Mouse (Mus musculus): ENCODE results near the gene Tsc22d1. TPM values are rescaled to one million over a fixed set of nuclear protein-coding genes. Genes with fewer than 3 reads are reported as not detected.

Tsc22d1 gene
- polyA plus RNA-seq, 1 experiment from 2014 or later = 382 TPM

GRCm38 (mm10) chr14:76473404-76473803 lies 58.6 kb downstream of the Tsc22d1 start:
- WGBS = 3% methylated on average over 2 of the region's 2 CpGs
- Histone ChIP-seq H3K27ac (replicated peaks in 1 of 2; ENCODE audit: control insufficient read depth in 1 of 2, insufficient read depth in 1 of 2, low read depth in 2 of 2, low read length in 2 of 2) (no peak overlapping the region), H3K4me1 (ENCODE audit: control insufficient read depth in 2 of 2, insufficient read depth in 2 of 2, low read length in 2 of 2) (peaks cover 8 to 23% of the 10 kb centered on the region in 2 experiments; a peak in 3 of 4 replicates), H3K36me3 (ENCODE audit: control insufficient read depth, insufficient read depth, low read length) (no peaks in the 10 kb centered on the region), H3K27me3 (ENCODE audit: control insufficient read depth, insufficient read depth, low read length) (no peaks in the 10 kb centered on the region), H3K4me2 (ENCODE audit: low read length) (no peak overlapping the region), H3K9ac (ENCODE audit: low read length) (no peak overlapping the region), H3K9me3 (ENCODE audit: control insufficient read depth, low read length) (no peaks in the 10 kb centered on the region), H3K4me3 (ENCODE audit: control insufficient read depth in 1 of 2, insufficient read depth in 1 of 2, low read depth in 1 of 2, low read length in 2 of 2) (no peak overlapping the region)
- ATAC-seq (ENCODE audit: insufficient number of reproducible peaks, insufficient read depth, low FRiP score, low read depth) = no peak

GRCm38 (mm10) chr14:76474165-76474564 lies 59.4 kb downstream of the Tsc22d1 start:
- no peaks in the 10 kb centered on the region for H3K9me3 ChIP-seq (ENCODE audit: control insufficient read depth, low read length)
- H3K4me3 ChIP-seq (ENCODE audit: control insufficient read depth in 1 of 2, insufficient read depth in 1 of 2, low read depth in 1 of 2, low read length in 2 of 2) = no peak overlapping the region
- H3K9ac ChIP-seq (ENCODE audit: low read length) = no peak overlapping the region
- H3K36me3 ChIP-seq (ENCODE audit: control insufficient read depth, insufficient read depth, low read length) = no peaks in the 10 kb centered on the region
- peaks cover 10 to 26% of the 10 kb centered on the region in 2 experiments; a peak in 3 of 4 replicates for H3K4me1 ChIP-seq (ENCODE audit: control insufficient read depth in 2 of 2, insufficient read depth in 2 of 2, low read length in 2 of 2)
- no peak overlapping the region for H3K27ac ChIP-seq (replicated peaks in 1 of 2; ENCODE audit: control insufficient read depth in 1 of 2, insufficient read depth in 1 of 2, low read depth in 2 of 2, low read length in 2 of 2)
- 47% methylated on average over 1 of the region's 1 CpGs for WGBS
- H3K27me3 ChIP-seq (ENCODE audit: control insufficient read depth, insufficient read depth, low read length) = no peaks in the 10 kb centered on the region
- H3K4me2 ChIP-seq (ENCODE audit: low read length) = no peak overlapping the region
- ATAC-seq (ENCODE audit: insufficient number of reproducible peaks, insufficient read depth, low FRiP score, low read depth) = no peak

- H3K27ac ChIP-seq (replicated peaks in 1 of 2; ENCODE audit: control insufficient read depth in 1 of 2, insufficient read depth in 1 of 2, low read depth in 2 of 2, low read length in 2 of 2) = no peak overlapping the region
- H3K9ac ChIP-seq (ENCODE audit: low read length) = no peak overlapping the region
- no peak for ATAC-seq (ENCODE audit: insufficient number of reproducible peaks, insufficient read depth, low FRiP score, low read depth)
- no peak overlapping the region for H3K4me3 ChIP-seq (ENCODE audit: control insufficient read depth in 1 of 2, insufficient read depth in 1 of 2, low read depth in 1 of 2, low read length in 2 of 2)
- no peaks in the 10 kb centered on the region for H3K27me3 ChIP-seq (ENCODE audit: control insufficient read depth, insufficient read depth, low read length)
- no peaks in the 10 kb centered on the region for H3K9me3 ChIP-seq (ENCODE audit: control insufficient read depth, low read length)
- peaks cover 7 to 24% of the 10 kb centered on the region in 2 experiments; a peak in 3 of 4 replicates for H3K4me1 ChIP-seq (ENCODE audit: control insufficient read depth in 2 of 2, insufficient read depth in 2 of 2, low read length in 2 of 2)
- no peaks in the 10 kb centered on the region for H3K36me3 ChIP-seq (ENCODE audit: control insufficient read depth, insufficient read depth, low read length)
- no peak overlapping the region for H3K4me2 ChIP-seq (ENCODE audit: low read length)
- 36% methylated on average over 4 of the region's 4 CpGs for WGBS
Observed at GRCm38 (mm10) chr14:76476770-76477169, 62.0 kb downstream of the Tsc22d1 start.

GRCm38 (mm10) chr14:76478076-76478475 lies 63.3 kb downstream of the Tsc22d1 start:
- H3K9ac ChIP-seq (ENCODE audit: low read length) = no peak overlapping the region
- no peaks in the 10 kb centered on the region for H3K27me3 ChIP-seq (ENCODE audit: control insufficient read depth, insufficient read depth, low read length)
- H3K27ac ChIP-seq (replicated peaks in 1 of 2; ENCODE audit: control insufficient read depth in 1 of 2, insufficient read depth in 1 of 2, low read depth in 2 of 2, low read length in 2 of 2) = no peak overlapping the region
- H3K9me3 ChIP-seq (ENCODE audit: control insufficient read depth, low read length) = no peaks in the 10 kb centered on the region
- H3K4me3 ChIP-seq (ENCODE audit: control insufficient read depth in 1 of 2, insufficient read depth in 1 of 2, low read depth in 1 of 2, low read length in 2 of 2) = no peak overlapping the region
- no peak for ATAC-seq (ENCODE audit: insufficient number of reproducible peaks, insufficient read depth, low FRiP score, low read depth)
- H3K4me2 ChIP-seq (ENCODE audit: low read length) = no peak overlapping the region
- 65% methylated on average over 2 of the region's 2 CpGs for WGBS
- peaks cover 2 to 17% of the 10 kb centered on the region in 2 experiments; a peak in 3 of 4 replicates for H3K4me1 ChIP-seq (ENCODE audit: control insufficient read depth in 2 of 2, insufficient read depth in 2 of 2, low read length in 2 of 2)
- no peaks in the 10 kb centered on the region for H3K36me3 ChIP-seq (ENCODE audit: control insufficient read depth, insufficient read depth, low read length)

- Histone ChIP-seq H3K27ac (replicated peaks in 1 of 2; ENCODE audit: control insufficient read depth in 1 of 2, insufficient read depth in 1 of 2, low read depth in 2 of 2, low read length in 2 of 2) (no peak overlapping the region), H3K4me2 (ENCODE audit: low read length) (no peak overlapping the region), H3K9me3 (ENCODE audit: control insufficient read depth, low read length) (no peaks in the 10 kb centered on the region), H3K36me3 (ENCODE audit: control insufficient read depth, insufficient read depth, low read length) (no peaks in the 10 kb centered on the region), H3K9ac (ENCODE audit: low read length) (no peak overlapping the region), H3K27me3 (ENCODE audit: control insufficient read depth, insufficient read depth, low read length) (no peaks in the 10 kb centered on the region), H3K4me3 (ENCODE audit: control insufficient read depth in 1 of 2, insufficient read depth in 1 of 2, low read depth in 1 of 2, low read length in 2 of 2) (no peak overlapping the region), H3K4me1 (ENCODE audit: control insufficient read depth in 2 of 2, insufficient read depth in 2 of 2, low read length in 2 of 2) (peaks cover 2 to 17% of the 10 kb centered on the region in 2 experiments; a peak in 3 of 4 replicates)
- WGBS = 36% methylated on average over 6 of the region's 6 CpGs
- ATAC-seq (ENCODE audit: insufficient number of reproducible peaks, insufficient read depth, low FRiP score, low read depth) = no peak
Observed at GRCm38 (mm10) chr14:76478616-76479015, 63.9 kb downstream of the Tsc22d1 start.

- Histone ChIP-seq H3K36me3 (ENCODE audit: control insufficient read depth, insufficient read depth, low read length) (no peaks in the 10 kb centered on the region), H3K9ac (ENCODE audit: low read length) (no peak overlapping the region), H3K4me1 (ENCODE audit: control insufficient read depth in 2 of 2, insufficient read depth in 2 of 2, low read length in 2 of 2) (peaks cover 2 to 17% of the 10 kb centered on the region in 2 experiments; a peak in 3 of 4 replicates), H3K4me2 (ENCODE audit: low read length) (peak overlapping the region; percentile 48), H3K27me3 (ENCODE audit: control insufficient read depth, insufficient read depth, low read length) (no peaks in the 10 kb centered on the region), H3K27ac (replicated peaks in 1 of 2; ENCODE audit: control insufficient read depth in 1 of 2, insufficient read depth in 1 of 2, low read depth in 2 of 2, low read length in 2 of 2) (no peak overlapping the region), H3K9me3 (ENCODE audit: control insufficient read depth, low read length) (no peaks in the 10 kb centered on the region), H3K4me3 (ENCODE audit: control insufficient read depth in 1 of 2, insufficient read depth in 1 of 2, low read depth in 1 of 2, low read length in 2 of 2) (no peak overlapping the region)
- 15% methylated on average over 6 of the region's 6 CpGs for WGBS
- no peak for ATAC-seq (ENCODE audit: insufficient number of reproducible peaks, insufficient read depth, low FRiP score, low read depth)
Observed at GRCm38 (mm10) chr14:76479867-76480266, 65.1 kb downstream of the Tsc22d1 start.

- ATAC-seq (ENCODE audit: insufficient number of reproducible peaks, insufficient read depth, low FRiP score, low read depth) = no peak
- Histone ChIP-seq H3K9ac (ENCODE audit: low read length) (no peak overlapping the region), H3K4me3 (ENCODE audit: control insufficient read depth in 1 of 2, insufficient read depth in 1 of 2, low read depth in 1 of 2, low read length in 2 of 2) (no peak overlapping the region), H3K4me1 (ENCODE audit: control insufficient read depth in 2 of 2, insufficient read depth in 2 of 2, low read length in 2 of 2) (peaks cover 2 to 17% of the 10 kb centered on the region in 2 experiments; a peak in 3 of 4 replicates), H3K9me3 (ENCODE audit: control insufficient read depth, low read length) (no peaks in the 10 kb centered on the region), H3K27me3 (ENCODE audit: control insufficient read depth, insufficient read depth, low read length) (no peaks in the 10 kb centered on the region), H3K36me3 (ENCODE audit: control insufficient read depth, insufficient read depth, low read length) (no peaks in the 10 kb centered on the region), H3K4me2 (ENCODE audit: low read length) (no peak overlapping the region), H3K27ac (replicated peaks in 1 of 2; ENCODE audit: control insufficient read depth in 1 of 2, insufficient read depth in 1 of 2, low read depth in 2 of 2, low read length in 2 of 2) (no peak overlapping the region)
- 85% methylated on average over 11 of the region's 11 CpGs for WGBS
Observed at GRCm38 (mm10) chr14:76480507-76480906, 65.7 kb downstream of the Tsc22d1 start.

- Histone ChIP-seq H3K9me3 (ENCODE audit: control insufficient read depth, low read length) (no peaks in the 10 kb centered on the region), H3K9ac (ENCODE audit: low read length) (no peak overlapping the region), H3K4me3 (ENCODE audit: control insufficient read depth in 1 of 2, insufficient read depth in 1 of 2, low read depth in 1 of 2, low read length in 2 of 2) (no peak overlapping the region), H3K27me3 (ENCODE audit: control insufficient read depth, insufficient read depth, low read length) (no peaks in the 10 kb centered on the region), H3K4me2 (ENCODE audit: low read length) (no peak overlapping the region), H3K27ac (replicated peaks in 1 of 2; ENCODE audit: control insufficient read depth in 1 of 2, insufficient read depth in 1 of 2, low read depth in 2 of 2, low read length in 2 of 2) (no peak overlapping the region), H3K36me3 (ENCODE audit: control insufficient read depth, insufficient read depth, low read length) (no peaks in the 10 kb centered on the region), H3K4me1 (ENCODE audit: control insufficient read depth in 2 of 2, insufficient read depth in 2 of 2, low read length in 2 of 2) (peaks cover under 1 to 3% of the 10 kb centered on the region in 2 experiments; a peak in 2 of 4 replicates)
- WGBS = 97% methylated on average over 1 of the region's 1 CpGs
- ATAC-seq (ENCODE audit: insufficient number of reproducible peaks, insufficient read depth, low FRiP score, low read depth) = no peak
Observed at GRCm38 (mm10) chr14:76483701-76484100, 68.9 kb downstream of the Tsc22d1 start.
